Mouse (Mus musculus): ENCODE measurements around the gene Rtf1.

- TF ChIP-seq CTCF (IDR thresholded peaks at IDR 0.05; ENCODE audit: insufficient read depth, low read depth, low read length) (no peak), POLR2A (IDR thresholded peaks at IDR 0.05; ENCODE audit: insufficient read depth, low read depth, low read length) (no peak)
Observed at GRCm38 (mm10) chr2:119767246-119767645, 92.4 kb downstream of the Rtf1 start.
